ENCODE assay signal across 8 mouse cellular contexts in the genomic region with DNA sequence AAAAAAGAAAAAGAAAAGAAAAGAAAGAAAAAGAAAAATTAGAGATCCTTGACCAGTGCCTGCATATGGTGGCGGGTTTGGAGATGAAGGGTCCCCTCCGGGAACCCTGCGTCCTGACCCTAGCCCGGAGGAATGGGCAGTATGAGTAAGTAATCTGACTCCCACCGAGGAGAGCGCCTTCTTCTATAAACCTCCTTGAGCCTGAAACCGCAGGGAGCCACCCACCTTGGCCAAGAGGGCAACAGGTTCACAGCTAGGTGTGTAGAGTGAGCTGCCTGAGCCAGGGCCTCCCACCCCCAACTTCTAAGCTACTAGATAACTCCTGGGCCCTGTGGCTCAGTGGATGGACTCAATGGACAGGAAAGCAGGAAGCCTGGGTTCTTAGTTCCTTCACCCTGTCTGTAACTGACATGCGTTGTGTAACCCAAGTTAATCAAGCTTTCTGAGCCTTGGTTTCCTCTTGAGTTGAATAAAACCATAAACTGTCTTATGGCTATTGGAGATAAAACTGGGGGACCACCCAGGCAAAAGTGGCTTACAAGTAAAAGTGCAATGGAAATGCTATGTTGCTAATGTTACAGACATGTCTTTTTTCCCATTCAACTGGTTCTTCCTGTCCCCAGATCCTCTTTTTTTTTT. TPM values are rescaled to one million over a fixed set of nuclear protein-coding genes. Genes with fewer than 3 reads are reported as not detected.
DNase-seq lines count a peak whose midpoint lies in the region; ATAC-seq and TF ChIP-seq lines count a peak whose summit lies in the region.

No protein-coding gene starts in this region.

- H3K4me2 ChIP-seq in forebrain, embryonic 15.5 days (replicated peaks): peak overlapping the region; percentile 47
- H3K4me2 ChIP-seq in lung, postnatal 0 days (replicated peaks; ENCODE audit: low read depth, low read length): peak overlapping the region; percentile 53
- peak overlapping the region; percentile 51 for H3K4me2 ChIP-seq in stomach, embryonic 14.5 days (replicated peaks; ENCODE audit: low read depth, low read length)

- no peak for TF ChIP-seq EP300 in lung, postnatal 0 days (IDR thresholded peaks at IDR 0.05)

- H3K27ac ChIP-seq in forebrain, embryonic 15.5 days (replicated peaks): no peak overlapping the region
- no peak overlapping the region for H3K27ac ChIP-seq in kidney, adult 2 months (ENCODE audit: insufficient read depth, low read depth, low read length)
- no peak overlapping the region for H3K27ac ChIP-seq in lung, postnatal 0 days (ENCODE audit: low read length)
- no peak overlapping the region for H3K27ac ChIP-seq in stomach, embryonic 14.5 days (ENCODE audit: low read length)

- no peaks in the 10 kb centered on the region for H3K36me3 ChIP-seq in forebrain, embryonic 15.5 days
- no peaks in the 10 kb centered on the region for H3K36me3 ChIP-seq in kidney, adult 2 months (ENCODE audit: control insufficient read depth, insufficient read depth, low read length)
- no peaks in the 10 kb centered on the region for H3K36me3 ChIP-seq in lung, postnatal 0 days (ENCODE audit: insufficient read depth, low read length)
- H3K36me3 ChIP-seq in stomach, embryonic 14.5 days (ENCODE audit: control insufficient read depth, insufficient read depth, low read length): no peaks in the 10 kb centered on the region

- no peak for TF ChIP-seq CTCF in kidney, adult 2 months (conservative IDR thresholded peaks at IDR 0.05; ENCODE audit: insufficient read depth, insufficient read length, low read depth, low read length)
- no peak for TF ChIP-seq CTCF in lung, postnatal 0 days (IDR thresholded peaks at IDR 0.05)

- H3K9me3 ChIP-seq in forebrain, embryonic 15.5 days: no peaks in the 10 kb centered on the region
- no peaks in the 10 kb centered on the region for H3K9me3 ChIP-seq in lung, postnatal 0 days (ENCODE audit: low read length)
- no peaks in the 10 kb centered on the region for H3K9me3 ChIP-seq in stomach, embryonic 14.5 days (ENCODE audit: control insufficient read depth, low read depth, low read length)

- peaks cover 9% of the 10 kb centered on the region for H3K4me1 ChIP-seq in forebrain, embryonic 15.5 days
- H3K4me1 ChIP-seq in kidney, adult 2 months (ENCODE audit: control insufficient read depth, insufficient read depth, low read length): no peaks in the 10 kb centered on the region
- no peaks in the 10 kb centered on the region for H3K4me1 ChIP-seq in lung, postnatal 0 days (ENCODE audit: insufficient read depth, low read depth, low read length)
- no peaks in the 10 kb centered on the region for H3K4me1 ChIP-seq in stomach, embryonic 14.5 days (ENCODE audit: control insufficient read depth, insufficient read depth, low read length)

- peak; percentile 89 for DNase-seq in heart, adult 11 months
- no peak for DNase-seq in heart, postnatal 4 days
- peak; percentile 10 to 12 for DNase-seq in adrenal gland, postnatal 36 days
- peak; percentile 17 for DNase-seq in kidney, adult 2 months
- peak; percentile 19 for DNase-seq in lung, postnatal 0 days (ENCODE audit: low spot score)
- no peak for DNase-seq in ovary, postnatal 14 days (ENCODE audit: low spot score)

- WGBS in forebrain, embryonic 15.5 days: 27% methylated on average over 8 of the region's 8 CpGs
- WGBS in kidney, adult 2 months: 4% methylated on average over 8 of the region's 8 CpGs
- 13% methylated on average over 8 of the region's 8 CpGs for WGBS in lung, postnatal 0 days
- 13% methylated on average over 8 of the region's 8 CpGs for WGBS in stomach, embryonic 14.5 days

- ATAC-seq in forebrain, embryonic 15.5 days (replicated peaks): 0 out of 2 replicates have a peak, but pooled peaks have one; percentile 11
- peak; percentile 5; the same call in 1 of the 2 replicates for ATAC-seq in lung, postnatal 0 days
- no peak for ATAC-seq in stomach, embryonic 14.5 days (ENCODE audit: insufficient number of reproducible peaks, insufficient read depth, low FRiP score, low read depth)

- peak overlapping the region; percentile 87; the same call in 1 of the 2 replicates for H3K9ac ChIP-seq in forebrain, embryonic 15.5 days (replicated peaks)
- peak overlapping the region; percentile 56; the same call in 1 of the 2 replicates for H3K9ac ChIP-seq in lung, postnatal 0 days (replicated peaks; ENCODE audit: low read depth)
- peak overlapping the region; percentile 38; the same call in 1 of the 2 replicates for H3K9ac ChIP-seq in stomach, embryonic 14.5 days (replicated peaks; ENCODE audit: low read depth, low read length)

- H3K4me3 ChIP-seq in forebrain, embryonic 15.5 days: peak overlapping the region; percentile 76
- H3K4me3 ChIP-seq in kidney, adult 2 months (ENCODE audit: insufficient read depth, low read depth, low read length): peak overlapping the region; percentile 73
- peak overlapping the region; percentile 58 for H3K4me3 ChIP-seq in lung, postnatal 0 days (ENCODE audit: low read depth, low read length)
- H3K4me3 ChIP-seq in stomach, embryonic 14.5 days (ENCODE audit: low read depth, low read length): peak overlapping the region; percentile 53

- no peak for TF ChIP-seq POLR2A in kidney, adult 2 months (IDR thresholded peaks at IDR 0.05; ENCODE audit: low read depth, low read length)

- no peaks in the 10 kb centered on the region for H3K27me3 ChIP-seq in forebrain, embryonic 15.5 days
- H3K27me3 ChIP-seq in kidney, adult 2 months (replicated peaks; ENCODE audit: control insufficient read depth, insufficient read depth, low read length): no peaks in the 10 kb centered on the region
- no peaks in the 10 kb centered on the region for H3K27me3 ChIP-seq in lung, postnatal 0 days (replicated peaks; ENCODE audit: insufficient read depth, low read length)
- no peaks in the 10 kb centered on the region for H3K27me3 ChIP-seq in stomach, embryonic 14.5 days (ENCODE audit: control insufficient read depth, insufficient read depth, low read length)

RNA-seq across cellular contexts. Expression of gene Ocrl, which starts 0.8 kb away (rescaled TPM):
- 10 to 100 TPM; 15.5 to 17.6 TPM for total RNA-seq in heart, postnatal 4 days (2021)
- total RNA-seq in adrenal gland, postnatal 36 days (2021): 10 to 100 TPM; 43.6 to 48.6 TPM
- polyA plus RNA-seq in forebrain, embryonic 15.5 days (2015; fragmentation: Nextera tagmentation; extraction: Ambion mirVana): 23.9 and 24.6 TPM in 2 replicates
- polyA plus RNA-seq in kidney, adult 2 months (2012; rRNA removed): 10.2 and 10.5 TPM in 2 replicates
- polyA plus RNA-seq in lung, postnatal 0 days (2015; fragmentation: Nextera tagmentation; extraction: Ambion mirVana): 9.3 and 11.5 TPM in 2 replicates
- polyA plus RNA-seq in stomach, embryonic 14.5 days (2014; fragmentation: Nextera tagmentation; extraction: Ambion mirVana): 29.5 and 32.6 TPM in 2 replicates

RNA-seq across cellular contexts. Expression of gene Smarca1, which starts 20.2 kb away (rescaled TPM):
- total RNA-seq in heart, postnatal 4 days (2021): 10 to 100 TPM; 10.6 to 11.1 TPM
- total RNA-seq in adrenal gland, postnatal 36 days (2021): 10 to 100 TPM; 31.9 to 66.0 TPM
- polyA plus RNA-seq in forebrain, embryonic 15.5 days (2015; fragmentation: Nextera tagmentation; extraction: Ambion mirVana): 27.3 and 29.7 TPM in 2 replicates
- polyA plus RNA-seq in kidney, adult 2 months (2012; rRNA removed): 0.07 and 0.27 TPM in 2 replicates
- 5.8 and 8.7 TPM in 2 replicates for polyA plus RNA-seq in lung, postnatal 0 days (2015; fragmentation: Nextera tagmentation; extraction: Ambion mirVana)
- polyA plus RNA-seq in stomach, embryonic 14.5 days (2014; fragmentation: Nextera tagmentation; extraction: Ambion mirVana): 39.4 and 44.7 TPM in 2 replicates

Comparison
In these comparisons a context has a peak if more than half of its experiments do, and no peak if none do; other contexts are left out.
1. DNase-seq: peak in heart, adult 11 months (single experiment), adrenal gland, postnatal 36 days (2 of 2), kidney, adult 2 months (single experiment) and lung, postnatal 0 days (single experiment); none in heart, postnatal 4 days (single experiment) and ovary, postnatal 14 days (single experiment).
2. Peak in every context shown above with its lines, with median percentiles within 50 percentile points of each other: H3K4me2 ChIP-seq, H3K4me3 ChIP-seq and H3K9ac ChIP-seq.